Mouse (Mus musculus): Measurements from ENCODE around the gene Gm21294. TPM values are rescaled to one million over a fixed set of nuclear protein-coding genes. Genes with fewer than 3 reads are reported as not detected.

Gm21294 gene
- total RNA-seq (2023), result not detected in 4 replicates

GRCm38 (mm10) chrY:89052506-89052905 is at the start of gene Gm21294:
TSS of gene Gm21294 (plus strand) at chrY:89052806.

